Mouse (Mus musculus) heart, adult 8-10 months (tissue): ENCODE data around the gene Elane. TPM values are rescaled to one million over a fixed set of nuclear protein-coding genes. Genes with fewer than 3 reads are reported as not detected.

ENCODE experiments used
- DNase-seq: peaks from one replicate; pipeline ENCODE4 v3.0.0; 2022; ENCODE audit warnings: low spot score
- total RNA-seq, 4 experiments: library from RNA; stranded (reverse); gene quantifications; 2 replicates each; pipeline ENCODE4 v1.2.4; 2022

The Elane gene
- total RNA-seq, 4 experiments from 2014 or later, result 0.57 TPM; not detected in 3

GRCm38 (mm10) chr10:79857894-79858293, 28.2 kb upstream of the Elane start:
- DNase-seq, result no peak

DNA sequence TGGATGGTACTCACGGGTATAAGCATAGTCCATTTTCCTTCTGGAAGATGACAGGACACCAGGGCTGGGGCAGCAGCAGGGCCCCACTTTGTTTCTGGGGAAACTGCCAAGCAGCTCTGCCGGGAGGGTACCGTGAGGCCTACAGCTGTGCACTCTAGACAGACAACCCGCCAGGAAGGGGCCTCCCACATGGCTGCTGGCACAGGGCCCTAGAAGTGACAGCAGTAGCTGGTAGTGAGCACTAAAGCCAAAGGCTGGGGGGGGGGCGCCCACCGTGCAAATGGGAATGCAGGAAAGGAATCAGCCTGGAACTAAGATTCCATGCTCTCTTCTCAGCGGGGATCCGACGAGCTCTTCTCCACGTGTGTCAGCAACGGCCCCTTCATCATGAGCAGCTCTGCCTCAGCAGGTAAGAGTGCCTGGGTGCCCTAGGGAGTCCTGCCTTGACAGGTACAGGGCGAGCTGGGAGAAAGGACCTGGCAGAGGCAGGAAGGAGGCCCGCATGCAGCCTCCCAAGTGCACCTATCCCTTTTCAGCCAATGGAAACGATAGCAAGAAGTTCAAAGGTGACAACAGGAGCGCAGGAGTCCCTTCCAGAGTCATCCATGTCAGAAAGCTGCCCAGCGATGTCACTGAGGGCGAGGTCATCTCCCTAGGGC, 27.5 kb upstream of the Elane start:
- DNase-seq, result no peak

GRCm38 (mm10) chr10:79859116-79859515, 26.9 kb upstream of the Elane start:
- DNase-seq, result no peak

DNA sequence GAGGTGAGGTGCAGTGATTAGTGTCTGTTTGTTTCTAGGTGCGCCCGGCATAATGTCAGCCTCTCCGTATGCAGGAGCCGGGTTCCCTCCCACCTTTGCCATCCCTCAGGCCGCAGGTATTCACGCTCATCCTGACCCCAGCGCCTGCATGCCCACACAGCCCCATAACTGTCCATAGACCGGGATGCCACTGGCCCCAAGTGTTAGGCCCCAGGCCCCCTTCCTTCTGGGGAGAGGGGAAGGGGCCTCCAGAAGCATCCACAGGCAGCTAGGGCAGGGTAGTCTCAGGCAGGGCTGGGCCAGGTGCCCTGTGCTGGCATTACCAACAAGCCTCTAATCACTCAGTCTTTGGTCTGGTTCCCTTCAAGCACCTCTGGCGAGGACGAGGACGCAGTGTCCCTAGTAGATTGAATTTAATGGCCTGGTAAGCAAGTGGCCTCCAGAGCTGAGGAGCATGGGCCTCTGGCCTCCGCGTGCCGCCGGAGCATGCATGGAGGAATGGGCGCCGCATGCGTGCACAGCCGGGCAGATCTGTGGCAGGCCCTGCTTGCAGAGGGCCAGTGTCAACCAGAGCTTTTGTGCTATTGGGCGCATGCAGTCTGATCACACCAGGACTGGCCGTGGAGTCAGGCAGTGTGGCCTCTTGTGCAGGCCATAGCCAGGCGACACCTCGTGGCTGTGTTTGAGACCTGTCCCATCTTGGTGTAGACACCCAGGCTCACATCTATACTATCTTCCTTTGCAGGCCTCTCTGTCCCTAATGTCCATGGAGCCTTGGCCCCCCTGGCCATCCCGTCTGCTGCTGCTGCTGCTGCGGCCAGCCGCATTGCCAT, 25.8 kb upstream of the Elane start:
- no peak for DNase-seq

DNA sequence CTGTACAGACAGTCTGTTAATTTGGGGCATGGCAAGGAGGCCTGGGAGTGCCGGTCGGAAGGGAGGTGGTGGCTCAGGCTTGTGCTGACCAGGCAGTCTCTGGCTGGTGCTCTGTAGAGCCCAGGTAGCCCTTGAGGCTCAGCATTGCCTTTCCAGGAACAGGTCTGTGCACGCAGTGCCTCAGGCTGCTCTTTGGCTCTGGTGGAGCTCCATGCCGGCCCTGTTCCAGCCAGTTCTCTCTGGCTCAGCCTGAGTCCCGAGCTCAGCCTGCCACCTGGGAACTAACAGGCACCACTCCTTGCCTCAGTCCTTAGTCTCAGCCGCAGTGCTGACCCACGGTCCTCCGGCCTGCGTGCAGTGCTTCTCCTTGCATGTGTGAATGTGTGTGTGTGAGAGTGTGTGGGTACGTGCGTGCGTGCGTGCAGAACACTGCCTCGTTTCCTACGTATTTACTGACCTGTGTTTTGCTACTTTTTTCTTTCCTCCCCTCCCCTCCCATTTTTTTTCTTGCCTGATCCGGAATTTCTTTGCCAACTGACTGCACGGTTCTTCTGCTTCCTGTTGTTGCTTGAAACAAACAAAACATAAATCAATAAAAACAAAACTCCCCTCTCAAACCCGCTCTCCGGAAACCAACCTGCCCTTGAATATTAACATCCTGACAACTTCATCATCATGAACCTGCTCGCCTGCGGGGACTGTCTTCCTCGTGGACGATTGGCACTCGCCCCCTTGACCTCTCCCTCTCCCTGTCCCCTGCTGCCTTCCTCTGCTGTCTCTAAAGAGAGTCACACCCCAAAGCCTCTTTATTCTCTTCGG, 24.6 kb upstream of the Elane start:
- DNase-seq, result no peak

- no peak for DNase-seq
Measured at GRCm38 (mm10) chr10:79862049-79862788, 23.8 kb upstream of the Elane start.

GRCm38 (mm10) chr10:79862925-79863324, 23.1 kb upstream of the Elane start:
- DNase-seq, result no peak

- no peak for DNase-seq
Measured at GRCm38 (mm10) chr10:79864351-79865188, 21.5 kb upstream of the Elane start.

GRCm38 (mm10) chr10:79865189-79865601, 20.9 kb upstream of the Elane start:
- DNase-seq, result no peak

DNA sequence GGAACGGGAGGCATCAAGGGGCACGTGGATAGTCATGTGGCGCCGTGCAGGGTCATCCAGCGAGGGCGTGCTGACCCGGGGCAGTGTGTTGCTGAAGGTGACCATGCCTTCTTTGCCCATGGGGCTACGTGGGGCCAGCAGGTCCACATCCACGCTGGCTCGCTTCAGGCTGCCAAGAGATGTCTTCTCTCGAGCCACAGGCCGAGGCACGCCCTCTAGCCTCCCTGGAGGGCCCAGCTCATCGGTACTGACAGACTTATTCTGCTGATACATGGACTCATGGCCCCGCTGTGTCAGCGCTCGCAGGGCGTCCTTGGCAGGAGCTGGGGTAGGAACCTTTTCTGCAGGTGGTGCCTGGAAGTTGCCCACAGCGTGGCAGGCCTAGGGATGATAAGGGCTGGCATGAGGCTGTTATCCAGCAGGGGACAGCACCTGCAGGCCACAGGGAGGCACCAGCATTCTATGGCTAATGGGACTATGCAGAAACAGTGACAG, 20.2 kb upstream of the Elane start:
- no peak for DNase-seq

DNA sequence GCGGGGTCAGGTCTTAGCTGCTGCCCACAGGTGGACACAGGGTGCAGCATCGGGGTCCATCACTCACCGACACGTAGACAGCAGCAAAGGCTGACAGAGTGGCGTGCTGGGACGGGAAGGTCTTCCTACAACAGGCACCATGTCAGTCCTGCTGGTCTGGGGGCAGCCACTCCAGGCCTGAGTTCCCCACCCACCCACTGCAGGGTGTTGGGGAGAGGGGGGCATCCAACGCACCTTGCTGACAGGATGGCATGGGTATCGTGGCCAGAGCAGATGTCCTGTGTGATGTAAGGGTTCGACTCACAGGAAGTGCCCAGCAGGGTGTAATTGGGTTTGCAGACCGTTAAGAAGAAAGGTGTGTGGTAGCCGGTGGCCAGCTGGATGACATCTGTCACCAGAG, 19.4 kb upstream of the Elane start:
- DNase-seq, result no peak

DNA sequence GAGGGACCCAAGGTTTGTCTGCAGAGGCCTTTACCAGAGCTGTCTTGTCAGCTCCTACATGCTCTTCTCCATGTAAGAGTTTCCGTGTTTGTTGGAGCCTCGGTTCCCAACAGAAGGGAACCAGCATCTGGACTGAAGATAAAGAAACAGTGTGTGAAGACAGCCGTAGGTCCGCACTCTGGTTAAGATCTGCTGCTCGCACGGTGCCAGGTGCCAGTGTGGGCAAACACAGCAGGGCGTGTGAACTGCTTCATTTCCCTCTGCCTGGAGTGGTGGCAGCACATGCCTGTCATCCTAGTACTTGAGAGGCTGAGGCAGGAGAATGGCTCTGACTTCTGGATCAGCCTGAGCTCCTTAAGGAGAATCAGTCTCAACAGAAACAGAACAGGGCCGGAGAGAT, 14.2 kb upstream of the Elane start:
- DNase-seq, result no peak

DNA sequence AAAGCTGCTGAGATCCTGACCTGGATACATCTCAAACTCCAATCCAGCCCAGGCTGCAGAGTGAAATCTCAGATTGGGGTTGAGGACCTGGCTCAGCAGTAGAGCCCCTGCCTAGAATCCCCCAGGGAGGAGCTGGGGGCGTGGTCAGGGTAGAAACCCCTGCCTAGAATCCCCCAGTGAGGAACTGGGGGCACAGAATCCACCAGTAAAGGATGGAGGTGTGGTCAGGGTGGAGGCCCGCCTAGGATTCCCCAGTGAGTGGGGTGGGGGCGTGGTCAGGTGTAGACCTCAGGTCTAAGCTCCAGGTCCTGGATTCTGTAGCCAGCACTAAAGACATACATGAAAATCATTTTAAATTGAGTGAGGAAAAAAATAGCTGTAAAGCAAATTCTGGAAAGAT, 13.2 kb upstream of the Elane start:
- no peak for DNase-seq

- DNase-seq, result no peak
Measured at GRCm38 (mm10) chr10:79873313-79873712, 12.7 kb upstream of the Elane start.

- DNase-seq, result no peak
Measured at GRCm38 (mm10) chr10:79873715-79874289, 12.2 kb upstream of the Elane start.

- DNase-seq, result no peak
Measured at GRCm38 (mm10) chr10:79874290-79874862, 11.7 kb upstream of the Elane start, which contains the start of the genes Prtn3 and Plppr3. Gene Prtn3, plus strand, starts transcription at chr10:79874476. Gene Plppr3, minus strand, starts transcription at chr10:79874634.

- DNase-seq, result no peak
Measured at GRCm38 (mm10) chr10:79877174-79877573, 8.9 kb upstream of the Elane start.

GRCm38 (mm10) chr10:79877757-79878156, 8.3 kb upstream of the Elane start:
- no peak for DNase-seq

DNA sequence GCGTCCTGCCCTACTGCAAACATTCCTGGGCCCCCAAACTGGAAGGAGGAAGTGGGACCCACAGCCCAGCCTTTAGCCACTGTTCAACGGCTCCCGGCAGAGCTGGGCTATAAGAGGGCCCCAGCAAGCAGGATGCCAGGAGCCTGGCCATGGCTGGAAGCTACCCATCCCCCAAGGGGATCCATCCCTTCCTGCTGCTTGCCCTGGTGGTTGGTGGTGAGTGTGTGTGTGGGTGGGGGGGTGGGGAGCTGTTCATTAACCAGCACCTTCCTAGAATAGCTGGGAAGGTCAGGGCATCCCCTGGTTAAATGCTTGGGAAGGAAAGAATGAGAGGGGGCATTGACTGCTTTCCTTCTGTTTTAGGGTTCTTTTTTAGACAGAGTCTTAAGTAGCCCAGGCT, 6.5 kb upstream of the Elane start:
- DNase-seq, result no peak

GRCm38 (mm10) chr10:79880721-79881120, 5.3 kb upstream of the Elane start:
- DNase-seq, result no peak
